ENCODE assay signal across 14 mouse cellular contexts in genomic region chr13:102333667-102334066, GRCm38 (mm10).
DNase-seq lines count a peak whose midpoint lies in the region; ATAC-seq lines count a peak whose summit lies in the region.
"Had no signal": no experiment of that assay in that cellular context is flagged by ENCODE, and none has a peak within 500 bp of the region (broad histone marks: within the 10 kb centered on the region; RNA-seq: fewer than 3 reads in every experiment).

No protein-coding gene starts in this region.

- no peaks in the 10 kb centered on the region for H3K27me3 ChIP-seq in embryonic facial prominence, embryonic 14.5 days (replicated peaks; ENCODE audit: control insufficient read depth, insufficient read depth, low read length)
- H3K27me3 ChIP-seq in embryonic facial prominence, embryonic 10.5 days (replicated peaks; ENCODE audit: low read depth, poor library complexity, severe bottlenecking) = no peaks in the 10 kb centered on the region
- no peaks in the 10 kb centered on the region for H3K27me3 ChIP-seq in heart, embryonic 13.5 days (replicated peaks)
- H3K27me3 ChIP-seq in hindbrain, embryonic 15.5 days = no peaks in the 10 kb centered on the region
- no peaks in the 10 kb centered on the region for H3K27me3 ChIP-seq in hindbrain, embryonic 10.5 days (ENCODE audit: insufficient read depth, poor library complexity, severe bottlenecking)
- H3K27me3 ChIP-seq in neural tube, embryonic 13.5 days = peaks cover 9% of the 10 kb centered on the region
- H3K27me3 ChIP-seq: limb, embryonic 15.5 days; midbrain, embryonic 12.5 days had no signal

- WGBS in embryonic facial prominence, embryonic 14.5 days = 24% methylated on average over 1 of the region's 1 CpGs
- WGBS in embryonic facial prominence, embryonic 10.5 days = 75% methylated on average over 1 of the region's 1 CpGs
- WGBS in heart, embryonic 13.5 days = 68% methylated on average over 1 of the region's 1 CpGs
- WGBS in hindbrain, embryonic 15.5 days = 39% methylated on average over 1 of the region's 1 CpGs
- 59% methylated on average over 1 of the region's 1 CpGs for WGBS in hindbrain, embryonic 10.5 days
- 21% methylated on average over 1 of the region's 1 CpGs for WGBS in neural tube, embryonic 13.5 days

- peaks cover 3% of the 10 kb centered on the region; the same call in 1 of the 2 replicates for H3K9me3 ChIP-seq in embryonic facial prominence, embryonic 14.5 days (ENCODE audit: control insufficient read depth, low read length)
- no peaks in the 10 kb centered on the region for H3K9me3 ChIP-seq in embryonic facial prominence, embryonic 10.5 days
- peaks cover 3% of the 10 kb centered on the region; the same call in 1 of the 2 replicates for H3K9me3 ChIP-seq in heart, embryonic 13.5 days
- H3K9me3 ChIP-seq in hindbrain, embryonic 15.5 days = no peaks in the 10 kb centered on the region
- no peaks in the 10 kb centered on the region for H3K9me3 ChIP-seq in hindbrain, embryonic 10.5 days
- H3K9me3 ChIP-seq in neural tube, embryonic 13.5 days = 0 out of 2 replicates have a peak, but pooled peaks cover 8% of the 10 kb centered on the region
- H3K9me3 ChIP-seq: limb, embryonic 15.5 days; midbrain, embryonic 12.5 days had no signal

- no peak for DNase-seq in embryonic facial prominence, embryonic 14.5 days (ENCODE audit: low spot score)
- DNase-seq in embryonic facial prominence, embryonic 10.5 days (ENCODE audit: low spot score) = no peak
- no peak for DNase-seq in heart, postnatal 36 days
- DNase-seq in hindbrain, embryonic 10.5 days (ENCODE audit: low spot score) = no peak
- no peak for DNase-seq in adrenal gland, postnatal 10 days

- H3K36me3 ChIP-seq in embryonic facial prominence, embryonic 14.5 days (ENCODE audit: control insufficient read depth, insufficient read depth, low read length) = no peaks in the 10 kb centered on the region
- H3K36me3 ChIP-seq in embryonic facial prominence, embryonic 10.5 days (replicated peaks) = no peaks in the 10 kb centered on the region
- no peaks in the 10 kb centered on the region for H3K36me3 ChIP-seq in heart, embryonic 13.5 days
- no peaks in the 10 kb centered on the region for H3K36me3 ChIP-seq in hindbrain, embryonic 15.5 days
- no peaks in the 10 kb centered on the region for H3K36me3 ChIP-seq in hindbrain, embryonic 10.5 days
- no peaks in the 10 kb centered on the region for H3K36me3 ChIP-seq in neural tube, embryonic 13.5 days
- H3K36me3 ChIP-seq: limb, embryonic 15.5 days; midbrain, embryonic 12.5 days had no signal

- ATAC-seq in embryonic facial prominence, embryonic 14.5 days (ENCODE audit: low read depth) = peak; percentile 15; the same call in 1 of the 2 replicates
- no peak for ATAC-seq in heart, embryonic 13.5 days (ENCODE audit: extremely low read depth, insufficient number of reproducible peaks, low FRiP score, low TSS enrichment)
- ATAC-seq in hindbrain, embryonic 15.5 days (ENCODE audit: low FRiP score, low read depth) = 0 out of 2 replicates have a peak, but pooled peaks have one; percentile 15
- peak; percentile 58 for ATAC-seq in neural tube, embryonic 13.5 days (ENCODE audit: low read depth)
- ATAC-seq: activated CD4-positive, CD25-positive, alpha-beta regulatory T cell, adult 4 months; CD4-positive, CD25-positive, alpha-beta regulatory T cell, adult 4 months; lung, postnatal 0 days had no signal

- no peak overlapping the region for H3K27ac ChIP-seq in embryonic facial prominence, embryonic 14.5 days (replicated peaks; ENCODE audit: low read depth, low read length)
- no peak overlapping the region for H3K27ac ChIP-seq in embryonic facial prominence, embryonic 10.5 days (replicated peaks)
- H3K27ac ChIP-seq in heart, embryonic 13.5 days (replicated peaks) = peak overlapping the region; percentile 69
- H3K27ac ChIP-seq in hindbrain, embryonic 15.5 days (replicated peaks) = no peak overlapping the region
- H3K27ac ChIP-seq in hindbrain, embryonic 10.5 days = no peak overlapping the region
- H3K27ac ChIP-seq in neural tube, embryonic 13.5 days (replicated peaks) = no peak overlapping the region
- H3K27ac ChIP-seq: limb, embryonic 15.5 days; midbrain, embryonic 12.5 days; stomach, postnatal 0 days had no signal

- intact Hi-C loops in heart, postnatal 36 days (cut with DNase I) = loop anchor here (5.0 kb wide), 1 partner anchor 59 kb away; no protein-coding TSS in a partner anchor

- no peak overlapping the region for H3K9ac ChIP-seq in embryonic facial prominence, embryonic 14.5 days (ENCODE audit: low read depth, low read length)
- H3K9ac ChIP-seq in heart, embryonic 13.5 days = no peak overlapping the region
- no peak overlapping the region for H3K9ac ChIP-seq in hindbrain, embryonic 15.5 days
- no peak overlapping the region for H3K9ac ChIP-seq in neural tube, embryonic 13.5 days
- H3K9ac ChIP-seq: limb, embryonic 15.5 days; midbrain, embryonic 12.5 days had no signal

- peaks cover 11% of the 10 kb centered on the region; the same call in 1 of the 2 replicates for H3K4me1 ChIP-seq in embryonic facial prominence, embryonic 14.5 days (ENCODE audit: control insufficient read depth, insufficient read depth, low read length)
- H3K4me1 ChIP-seq in embryonic facial prominence, embryonic 10.5 days = peaks cover under 1% of the 10 kb centered on the region; the same call in 1 of the 2 replicates
- H3K4me1 ChIP-seq in heart, embryonic 13.5 days = peaks cover 18% of the 10 kb centered on the region
- H3K4me1 ChIP-seq in hindbrain, embryonic 15.5 days (replicated peaks) = peaks cover 17% of the 10 kb centered on the region
- no peaks in the 10 kb centered on the region for H3K4me1 ChIP-seq in hindbrain, embryonic 10.5 days (replicated peaks)
- H3K4me1 ChIP-seq in neural tube, embryonic 13.5 days (replicated peaks) = peaks cover 21% of the 10 kb centered on the region
- H3K4me1 ChIP-seq: midbrain, embryonic 12.5 days had no signal

- H3K4me2 ChIP-seq in embryonic facial prominence, embryonic 14.5 days (ENCODE audit: low read depth, low read length) = no peak overlapping the region
- peak overlapping the region; percentile 60 for H3K4me2 ChIP-seq in heart, embryonic 13.5 days
- peak overlapping the region; percentile 42 for H3K4me2 ChIP-seq in hindbrain, embryonic 15.5 days
- H3K4me2 ChIP-seq in neural tube, embryonic 13.5 days = peak overlapping the region; percentile 36
- H3K4me2 ChIP-seq: midbrain, embryonic 12.5 days had no signal

- H3K4me3 ChIP-seq in embryonic facial prominence, embryonic 14.5 days (ENCODE audit: low read depth, low read length) = no peak overlapping the region
- H3K4me3 ChIP-seq in embryonic facial prominence, embryonic 10.5 days = no peak overlapping the region
- no peak overlapping the region for H3K4me3 ChIP-seq in heart, embryonic 13.5 days
- H3K4me3 ChIP-seq in hindbrain, embryonic 15.5 days = no peak overlapping the region
- no peak overlapping the region for H3K4me3 ChIP-seq in hindbrain, embryonic 10.5 days
- H3K4me3 ChIP-seq in neural tube, embryonic 13.5 days = no peak overlapping the region
- H3K4me3 ChIP-seq: midbrain, embryonic 12.5 days had no signal
